Mouse (Mus musculus) liver, embryonic 14.5 days (tissue): ENCODE measurements around the gene Dock8. TPM values are rescaled to one million over a fixed set of nuclear protein-coding genes. Genes with fewer than 3 reads are reported as not detected.

Experiments
- ATAC-seq: fragments of 200-750 bp; cut with Nextera tagmentation; 2 replicates; pipeline ENCODE4 v1.8.0; 2017; ENCODE audit warnings: moderate number of reproducible peaks, mild to moderate bottlenecking, moderate library complexity; ENCODE audit not compliant: insufficient read depth
- DNase-seq, 3 experiments: peaks; one replicate each; pipeline ENCODE4 v3.0.0-alpha.2; 2012 to 2013; ENCODE audit warnings: low read depth in 3 of 3, low spot score in 3 of 3
- H3K27ac ChIP-seq: fragments of 300-500 bp; sonication (generic); 2 replicates; pipeline ENCODE4 v1.5.1; 2014; ENCODE audit warnings: moderate library complexity, mild to moderate bottlenecking, control low read depth, inconsistent platforms
- H3K27me3 ChIP-seq: fragments of 300-500 bp; sonication (generic); 2 replicates; pipeline ENCODE4 v1.6.1; 2014; ENCODE audit warnings: mild to moderate bottlenecking, low read length, moderate library complexity; ENCODE audit not compliant: control insufficient read depth, insufficient read depth
- H3K36me3 ChIP-seq: fragments of 300-500 bp; sonication (generic); replicated peaks from 2 replicates; pipeline ENCODE4 v1.6.1; 2014; ENCODE audit warnings: low read depth; ENCODE audit not compliant: control insufficient read depth, insufficient read depth
- H3K4me1 ChIP-seq, 2 experiments: fragments of 200-500 bp in 1 of 2; fragments of 300-500 bp in 1 of 2; sonication (generic) in 1 of 2; replicated peaks; 2 replicates each; pipeline ENCODE4 v1.6.1; 2012 to 2014; ENCODE audit warnings: antibody characterized with exemption in 1 of 2, inconsistent platforms in 1 of 2, low read length in 1 of 2; ENCODE audit not compliant: control insufficient read depth in 2 of 2, insufficient read depth in 2 of 2
- H3K4me2 ChIP-seq: fragments of 300-500 bp; sonication (generic); 2 replicates; pipeline ENCODE4 v1.6.1; 2014; ENCODE audit warnings: low read depth, mild to moderate bottlenecking, control low read depth, moderate library complexity
- H3K4me3 ChIP-seq, 2 experiments: fragments of 200-500 bp in 1 of 2; fragments of 300-500 bp in 1 of 2; sonication (generic) in 1 of 2; 2 replicates each; pipeline ENCODE4 v1.5.1; 2012 to 2014; ENCODE audit warnings: low read depth in 2 of 2, low read length in 2 of 2, mild to moderate bottlenecking in 2 of 2, control low read depth in 1 of 2, inconsistent platforms in 1 of 2, moderate library complexity in 1 of 2; ENCODE audit not compliant: insufficient read depth in 1 of 2
- H3K9ac ChIP-seq: fragments of 300-500 bp; sonication (generic); replicated peaks from 2 replicates; pipeline ENCODE4 v1.6.1; 2014; ENCODE audit warnings: mild to moderate bottlenecking, control low read depth, moderate library complexity
- H3K9me3 ChIP-seq: fragments of 300-500 bp; sonication (generic); 2 replicates; pipeline ENCODE4 v1.6.1; 2016; ENCODE audit warnings: low read length, mixed read lengths; ENCODE audit not compliant: control insufficient read depth
- CTCF ChIP-seq: IDR thresholded peaks from 2 replicates; pipeline ENCODE4 v1.5.1; 2016; ENCODE audit warnings: antibody characterized with exemption, low read depth, control low read depth
- EP300 ChIP-seq: IDR thresholded peaks from 2 replicates; pipeline ENCODE4 v1.6.1; 2016; ENCODE audit warnings: antibody characterized with exemption, low read depth
- WGBS: fragments of 180-500 bp; shearing (Covaris S2); extraction: QIAGEN DNeasy Blood & Tissue Kit; methylation state at CpG from one replicate; pipeline ENCODE4 v1.1.7; 2014; ENCODE audit not compliant: insufficient replicate concordance; 5-methylcytosine and 5-hydroxymethylcytosine counted together
- polyA plus RNA-seq, 2 experiments: library from polyadenylated mRNA; depleted of rRNA in 1 of 2; stranded (reverse) in 1 of 2; unstranded in 1 of 2; fragments of >200 nt; fragmentation: Nextera tagmentation in 1 of 2; extraction: Ambion mirVana in 1 of 2; gene quantifications; 2 replicates each; pipeline versions ENCODE4 v1.2.1 to v1.2.3; 2012 to 2014

The Dock8 gene
- polyA plus RNA-seq, 2 experiments, result 3.4 to 5.9 TPM

GRCm38 (mm10) chr19:24983050-24983449, 16.3 kb upstream of the Dock8 start:
- WGBS, result 69% methylated on average over 4 of the region's 4 CpGs
- no peak overlapping the region for H3K4me2 ChIP-seq
- H3K4me1 ChIP-seq, result peaks cover 0 to 18% of the 10 kb centered on the region in 2 experiments; a peak in 2 of 4 replicates
- DNase-seq (no peak), ATAC-seq (no peak)
- H3K4me3 ChIP-seq, result no peak overlapping the region
- no peaks in the 10 kb centered on the region for H3K36me3 ChIP-seq
- H3K9ac ChIP-seq, result no peak overlapping the region
- no peaks in the 10 kb centered on the region for H3K9me3 ChIP-seq
- no peak for TF ChIP-seq CTCF
- TF ChIP-seq EP300, result no peak
- H3K27ac ChIP-seq, result no peak overlapping the region
- no peaks in the 10 kb centered on the region for H3K27me3 ChIP-seq

GRCm38 (mm10) chr19:24983857-24984498, 15.4 kb upstream of the Dock8 start:
- Histone ChIP-seq H3K9me3 (no peaks in the 10 kb centered on the region), H3K4me2 (no peak overlapping the region), H3K4me1 (peaks cover 0 to 19% of the 10 kb centered on the region in 2 experiments; a peak in 2 of 4 replicates), H3K4me3 (no peak overlapping the region), H3K36me3 (no peaks in the 10 kb centered on the region), H3K27me3 (no peaks in the 10 kb centered on the region), H3K27ac (no peak overlapping the region), H3K9ac (no peak overlapping the region)
- TF ChIP-seq CTCF (no peak), EP300 (no peak)
- DNase-seq (no peak), ATAC-seq (no peak)
- 53% methylated on average over 7 of the region's 7 CpGs for WGBS

- DNase-seq (no peak), ATAC-seq (no peak)
- H3K9ac ChIP-seq, result no peak overlapping the region
- no peak for TF ChIP-seq EP300
- no peak for TF ChIP-seq CTCF
- peaks cover 2 to 15% of the 10 kb centered on the region in 2 experiments for H3K4me1 ChIP-seq
- H3K36me3 ChIP-seq, result no peaks in the 10 kb centered on the region
- no peak overlapping the region for H3K4me2 ChIP-seq
- 67% methylated on average over 2 of the region's 2 CpGs for WGBS
- H3K27me3 ChIP-seq, result no peaks in the 10 kb centered on the region
- no peak overlapping the region for H3K4me3 ChIP-seq
- no peak overlapping the region for H3K27ac ChIP-seq
- H3K9me3 ChIP-seq, result no peaks in the 10 kb centered on the region
These were observed 14.3 kb upstream of the Dock8 start for GRCm38 (mm10) chr19:24985045-24985444.

GRCm38 (mm10) chr19:24987355-24987754, 12.0 kb upstream of the Dock8 start:
- Histone ChIP-seq H3K27me3 (no peaks in the 10 kb centered on the region), H3K4me1 (peaks cover 10 to 15% of the 10 kb centered on the region in 2 experiments), H3K9ac (no peak overlapping the region), H3K27ac (no peak overlapping the region), H3K4me2 (no peak overlapping the region), H3K36me3 (no peaks in the 10 kb centered on the region), H3K9me3 (no peaks in the 10 kb centered on the region), H3K4me3 (no peak overlapping the region)
- TF ChIP-seq EP300 (no peak), CTCF (no peak)
- DNase-seq (no peak), ATAC-seq (no peak)
- 21% methylated on average over 4 of the region's 4 CpGs for WGBS

GRCm38 (mm10) chr19:24988831-24989230, 10.5 kb upstream of the Dock8 start:
- DNase-seq, result no peak
- no peak overlapping the region for H3K4me3 ChIP-seq
- WGBS, result 36% methylated on average over 5 of the region's 5 CpGs

More at GRCm38 (mm10) chr19:24988831-24989230, 10.5 kb upstream of the Dock8 start:
- Histone ChIP-seq H3K36me3 (no peaks in the 10 kb centered on the region), H3K27me3 (no peaks in the 10 kb centered on the region), H3K9ac (no peak overlapping the region), H3K4me2 (no peak overlapping the region), H3K4me1 (peaks cover 10 to 15% of the 10 kb centered on the region in 2 experiments), H3K9me3 (no peaks in the 10 kb centered on the region), H3K27ac (no peak overlapping the region)
- no peak for ATAC-seq
- TF ChIP-seq CTCF, result no peak
- TF ChIP-seq EP300, result no peak
